Mouse (Mus musculus) hindbrain, embryonic 14.5 days (tissue): ENCODE data around the gene 1700028J19Rik. TPM values are rescaled to one million over a fixed set of nuclear protein-coding genes. Genes with fewer than 3 reads are reported as not detected.
"Not testable (repeated sequence)": the region's sequence is repeated elsewhere in the genome, so short reads cannot be mapped to it uniquely, and the experiment has no call there.

Experiments
- ATAC-seq: fragments of 200-750 bp; cut with Nextera tagmentation; 2 replicates; pipeline ENCODE4 v1.8.0; 2017; ENCODE audit warnings: moderate number of reproducible peaks, mild to moderate bottlenecking, moderate TSS enrichment, moderate library complexity; ENCODE audit not compliant: low FRiP score
- DNase-seq: peaks from one replicate; pipeline ENCODE4 v3.0.0-alpha.2; 2015; ENCODE audit warnings: low spot score
- H3K27ac ChIP-seq: fragments of 300-500 bp; sonication (generic); 2 replicates; pipeline ENCODE4 v1.5.1; 2014; ENCODE audit warnings: mild to moderate bottlenecking, moderate library complexity
- H3K27me3 ChIP-seq: fragments of 300-500 bp; sonication (generic); 2 replicates; pipeline ENCODE4 v1.6.1; 2014; ENCODE audit warnings: mild to moderate bottlenecking, low read length, mixed read lengths; ENCODE audit not compliant: control insufficient read depth, insufficient read depth
- H3K36me3 ChIP-seq: fragments of 300-500 bp; sonication (generic); replicated peaks from 2 replicates; pipeline ENCODE4 v1.6.1; 2014; ENCODE audit not compliant: control insufficient read depth, insufficient read depth
- H3K4me1 ChIP-seq: fragments of 300-500 bp; sonication (generic); replicated peaks from 2 replicates; pipeline ENCODE4 v1.6.1; 2014; ENCODE audit warnings: antibody characterized with exemption, low read length, mixed read lengths; ENCODE audit not compliant: control insufficient read depth, insufficient read depth
- H3K4me2 ChIP-seq: fragments of 300-500 bp; sonication (generic); replicated peaks from 2 replicates; pipeline ENCODE4 v1.6.1; 2014; ENCODE audit warnings: mild to moderate bottlenecking, moderate library complexity
- H3K4me3 ChIP-seq: fragments of 300-500 bp; sonication (generic); replicated peaks from 2 replicates; pipeline ENCODE4 v1.5.1; 2014; ENCODE audit warnings: mild to moderate bottlenecking, low read length
- H3K9ac ChIP-seq: fragments of 300-500 bp; sonication (generic); 2 replicates; pipeline ENCODE4 v1.6.1; 2014
- H3K9me3 ChIP-seq: fragments of 300-500 bp; sonication (generic); 2 replicates; pipeline ENCODE4 v1.6.1; 2016; ENCODE audit warnings: low read length; ENCODE audit not compliant: control insufficient read depth
- WGBS: fragments of 180-500 bp; shearing (Covaris S2); extraction: QIAGEN DNeasy Blood & Tissue Kit; methylation state at CpG from one replicate; pipeline ENCODE4 v1.1.7; 2014; 5-methylcytosine and 5-hydroxymethylcytosine counted together
- polyA plus RNA-seq: library from polyadenylated mRNA; unstranded; fragments of >200 nt; fragmentation: Nextera tagmentation; extraction: Ambion mirVana; gene quantifications from 2 replicates; pipeline ENCODE4 v1.2.1, GENCODE M21; 2014

1700028J19Rik gene
- polyA plus RNA-seq, 1 experiment from 2014 or later = 1.8 TPM

- Histone ChIP-seq H3K4me2 (no peak overlapping the region), H3K4me3 (no peak overlapping the region), H3K9ac (no peak overlapping the region), H3K4me1 (no peaks in the 10 kb centered on the region; the same call in 1 of the 2 replicates), H3K27ac (no peak overlapping the region), H3K9me3 (no peaks in the 10 kb centered on the region), H3K36me3 (no peaks in the 10 kb centered on the region), H3K27me3 (no peaks in the 10 kb centered on the region)
- 79% methylated on average over 1 of the region's 1 CpGs for WGBS
- no peak for DNase-seq
- no peak for ATAC-seq
Observed at GRCm38 (mm10) chr7:44240712-44241111, 5.8 kb downstream of the 1700028J19Rik start.

- Histone ChIP-seq H3K27ac (no peak overlapping the region), H3K4me1 (no peaks in the 10 kb centered on the region), H3K27me3 (no peaks in the 10 kb centered on the region), H3K4me3 (no peak overlapping the region), H3K36me3 (no peaks in the 10 kb centered on the region), H3K9me3 (no peaks in the 10 kb centered on the region), H3K4me2 (no peak overlapping the region), H3K9ac (no peak overlapping the region)
- WGBS = 52% methylated on average over 2 of the region's 2 CpGs
- no peak for DNase-seq
- ATAC-seq = no peak
Observed at GRCm38 (mm10) chr7:44239913-44240312, 6.6 kb downstream of the 1700028J19Rik start.

- Histone ChIP-seq H3K36me3 (no peaks in the 10 kb centered on the region), H3K4me2 (no peak within 1 kb of the TSS), H3K27ac (no peak within 1 kb of the TSS), H3K9me3 (no peaks in the 10 kb centered on the region), H3K4me1 (no peaks in the 10 kb centered on the region), H3K27me3 (no peaks in the 10 kb centered on the region), H3K4me3 (no peak within 1 kb of the TSS), H3K9ac (no peak within 1 kb of the TSS)
- DNase-seq (no peak), ATAC-seq (no peak)
- 83% methylated on average over 3 of the region's 3 CpGs for WGBS
Observed at GRCm38 (mm10) chr7:44235909-44236308, 10.6 kb downstream of the 1700028J19Rik start, which contains the start of gene Gm36864. Gm36864 (plus strand) TSS chr7:44236177.

- WGBS = 63% methylated on average over 1 of the region's 1 CpGs
- no peak within 1 kb of the TSS for H3K9ac ChIP-seq
- no peaks in the 10 kb centered on the region for H3K27me3 ChIP-seq
- no peaks in the 10 kb centered on the region for H3K36me3 ChIP-seq
- H3K27ac ChIP-seq = no peak within 1 kb of the TSS
- ATAC-seq (no peak), DNase-seq (no peak)
- no peak within 1 kb of the TSS for H3K4me3 ChIP-seq
- H3K9me3 ChIP-seq = no peaks in the 10 kb centered on the region
- H3K4me1 ChIP-seq = no peaks in the 10 kb centered on the region
- no peak within 1 kb of the TSS for H3K4me2 ChIP-seq
Observed at GRCm38 (mm10) chr7:44225076-44225475, 21.4 kb downstream of the 1700028J19Rik start, which contains the start of gene Klk1. Klk1 (plus strand) TSS chr7:44225360.

GRCm38 (mm10) chr7:44222335-44222734 is 24.2 kb downstream of the 1700028J19Rik start:
- H3K4me3 ChIP-seq, H3K4me2 ChIP-seq, H3K9me3 ChIP-seq, DNase-seq, H3K27ac ChIP-seq, H3K27me3 ChIP-seq, H3K4me1 ChIP-seq, H3K36me3 ChIP-seq, ATAC-seq, H3K9ac ChIP-seq: not testable (repeated sequence)
- WGBS = 82% methylated on average over 6 of the region's 6 CpGs

- WGBS = 76% methylated on average over 8 of the region's 10 CpGs
- H3K36me3 ChIP-seq, DNase-seq, H3K9ac ChIP-seq, H3K9me3 ChIP-seq, H3K4me1 ChIP-seq, H3K4me3 ChIP-seq, ATAC-seq, H3K27me3 ChIP-seq, H3K27ac ChIP-seq, H3K4me2 ChIP-seq: not testable (repeated sequence)
Observed at GRCm38 (mm10) chr7:44221601-44222000, 24.9 kb downstream of the 1700028J19Rik start.

GRCm38 (mm10) chr7:44215645-44216044 is 30.9 kb downstream of the 1700028J19Rik start, which contains the start of gene Klk1b5:
Klk1b5 (plus strand) TSS chr7:44215945.
- Histone ChIP-seq H3K9ac (no peak within 1 kb of the TSS), H3K4me2 (no peak within 1 kb of the TSS), H3K4me1 (no peaks in the 10 kb centered on the region), H3K36me3 (no peaks in the 10 kb centered on the region), H3K27ac (no peak within 1 kb of the TSS), H3K9me3 (no peaks in the 10 kb centered on the region), H3K4me3 (no peak within 1 kb of the TSS), H3K27me3 (no peaks in the 10 kb centered on the region)
- 86% methylated on average over 1 of the region's 1 CpGs for WGBS
- ATAC-seq (no peak), DNase-seq (no peak)

- Histone ChIP-seq H3K4me2 (no peak overlapping the region), H3K27ac (no peak overlapping the region), H3K4me3 (no peak overlapping the region), H3K9ac (no peak overlapping the region), H3K36me3 (no peaks in the 10 kb centered on the region), H3K4me1 (no peaks in the 10 kb centered on the region), H3K9me3 (no peaks in the 10 kb centered on the region), H3K27me3 (no peaks in the 10 kb centered on the region)
- 77% methylated on average over 3 of the region's 3 CpGs for WGBS
- DNase-seq (no peak), ATAC-seq (no peak)
Observed at GRCm38 (mm10) chr7:44208307-44208706, 38.2 kb downstream of the 1700028J19Rik start.

- not testable (repeated sequence) for H3K27me3 ChIP-seq, H3K4me3 ChIP-seq, ATAC-seq, DNase-seq, H3K36me3 ChIP-seq, H3K27ac ChIP-seq, H3K9me3 ChIP-seq, H3K4me2 ChIP-seq, H3K9ac ChIP-seq, H3K4me1 ChIP-seq
- 52% methylated on average over 3 of the region's 3 CpGs for WGBS
Observed at GRCm38 (mm10) chr7:44207135-44207534, 39.4 kb downstream of the 1700028J19Rik start, which contains the start of gene Klk1b4. Klk1b4 (plus strand) TSS chr7:44207435.

- H3K4me1 ChIP-seq = no peaks in the 10 kb centered on the region
- H3K4me3 ChIP-seq = no peak within 1 kb of the TSS
- WGBS = 59% methylated on average over 3 of the region's 3 CpGs
- DNase-seq = no peak
- H3K9me3 ChIP-seq = no peaks in the 10 kb centered on the region
- no peak within 1 kb of the TSS for H3K4me2 ChIP-seq
- H3K27me3 ChIP-seq = no peaks in the 10 kb centered on the region
- no peak within 1 kb of the TSS for H3K27ac ChIP-seq
- no peaks in the 10 kb centered on the region for H3K36me3 ChIP-seq
- no peak for ATAC-seq
- H3K9ac ChIP-seq = no peak within 1 kb of the TSS
Observed at GRCm38 (mm10) chr7:44197891-44198290, 48.6 kb downstream of the 1700028J19Rik start, which contains the start of gene Klk1b3. Klk1b3 (plus strand) TSS chr7:44198191.
